Mouse (Mus musculus): Measurements from ENCODE around the gene Cib4. TPM values are rescaled to one million over a fixed set of nuclear protein-coding genes. Genes with fewer than 3 reads are reported as not detected.

Gene Cib4
- polyA plus RNA-seq, 1 experiment = not detected

- Histone ChIP-seq H3K4me1 (no peaks in the 10 kb centered on the region), H3K4me3 (replicated peaks) (no peak overlapping the region), H3K9me3 (no peaks in the 10 kb centered on the region), H3K36me3 (replicated peaks; ENCODE audit: low read length) (no peaks in the 10 kb centered on the region), H3K27me3 (replicated peaks) (peaks cover 27% of the 10 kb centered on the region)
- TF ChIP-seq GATA1 (IDR thresholded peaks at IDR 0.05; ENCODE audit: borderline replicate concordance, low read length) (no peak), FLI1 (IDR thresholded peaks at IDR 0.05; ENCODE audit: low read length) (no peak)
Measured at GRCm38 (mm10) chr5:30494606-30495005, 51.0 kb downstream of the Cib4 start.

DNA sequence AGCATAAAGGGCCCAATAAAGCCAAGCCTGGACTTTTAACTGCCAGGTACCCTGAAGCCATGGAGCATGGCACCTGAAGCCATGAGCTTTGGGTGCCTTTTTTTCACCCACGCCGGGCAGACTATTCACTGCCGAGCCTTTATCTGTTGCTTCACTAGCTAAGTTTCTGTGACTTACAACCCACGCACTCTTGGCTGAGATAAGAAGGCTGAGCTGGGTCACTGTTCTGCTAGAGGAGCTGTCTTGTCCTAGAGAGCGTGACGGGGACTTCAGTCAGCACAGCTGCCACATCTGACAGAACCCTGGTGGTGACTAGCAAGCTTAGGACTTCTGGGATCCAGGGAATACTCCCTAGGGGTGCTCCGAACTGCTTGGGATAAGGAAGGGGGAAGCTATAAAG is 51.9 kb downstream of the Cib4 start:
- TF ChIP-seq GATA1 (IDR thresholded peaks at IDR 0.05; ENCODE audit: borderline replicate concordance, low read length) (no peak), FLI1 (IDR thresholded peaks at IDR 0.05; ENCODE audit: low read length) (no peak)
- Histone ChIP-seq H3K27me3 (replicated peaks) (peaks cover 33% of the 10 kb centered on the region), H3K9me3 (no peaks in the 10 kb centered on the region), H3K36me3 (replicated peaks; ENCODE audit: low read length) (no peaks in the 10 kb centered on the region), H3K4me1 (no peaks in the 10 kb centered on the region), H3K4me3 (replicated peaks) (no peak overlapping the region)

GRCm38 (mm10) chr5:30490845-30491244 is 54.8 kb downstream of the Cib4 start:
- Histone ChIP-seq H3K4me1 (no peaks in the 10 kb centered on the region), H3K27me3 (replicated peaks) (peaks cover 38% of the 10 kb centered on the region), H3K9me3 (no peaks in the 10 kb centered on the region), H3K36me3 (replicated peaks; ENCODE audit: low read length) (no peaks in the 10 kb centered on the region), H3K4me3 (replicated peaks) (no peak overlapping the region)
- TF ChIP-seq GATA1 (IDR thresholded peaks at IDR 0.05; ENCODE audit: borderline replicate concordance, low read length) (no peak), FLI1 (IDR thresholded peaks at IDR 0.05; ENCODE audit: low read length) (no peak)

DNA sequence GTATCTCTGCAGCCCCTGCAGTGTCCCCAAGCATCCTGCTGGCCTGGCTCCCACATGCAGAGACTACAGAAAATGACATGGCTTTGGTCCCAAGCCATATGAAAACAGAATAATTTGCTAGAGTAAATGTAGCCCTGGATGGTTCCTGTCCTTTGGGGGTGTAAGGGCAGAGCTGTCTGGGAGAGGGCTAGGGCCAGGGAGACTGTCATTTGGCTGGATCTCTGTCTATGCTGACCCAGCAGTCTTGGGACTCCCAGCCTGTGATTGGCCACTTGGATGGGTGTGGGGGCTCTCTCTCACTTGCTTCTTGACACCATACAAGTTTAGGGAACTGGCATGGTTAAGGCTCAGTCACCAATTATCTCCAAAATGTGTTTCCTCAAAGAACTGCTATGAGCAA is 55.4 kb downstream of the Cib4 start:
- H3K4me1 ChIP-seq = no peaks in the 10 kb centered on the region
- H3K4me3 ChIP-seq (replicated peaks) = no peak overlapping the region
- H3K9me3 ChIP-seq = no peaks in the 10 kb centered on the region
- TF ChIP-seq FLI1 (IDR thresholded peaks at IDR 0.05; ENCODE audit: low read length) (no peak), GATA1 (IDR thresholded peaks at IDR 0.05; ENCODE audit: borderline replicate concordance, low read length) (no peak)
- peaks cover 39% of the 10 kb centered on the region for H3K27me3 ChIP-seq (replicated peaks)
- no peaks in the 10 kb centered on the region for H3K36me3 ChIP-seq (replicated peaks; ENCODE audit: low read length)

- peaks cover 6% of the 10 kb centered on the region for H3K4me1 ChIP-seq
- peaks cover 52% of the 10 kb centered on the region for H3K27me3 ChIP-seq (replicated peaks)
- H3K9me3 ChIP-seq = no peaks in the 10 kb centered on the region
- H3K36me3 ChIP-seq (replicated peaks; ENCODE audit: low read length) = no peaks in the 10 kb centered on the region
- no peak for TF ChIP-seq GATA1 (IDR thresholded peaks at IDR 0.05; ENCODE audit: borderline replicate concordance, low read length)
- no peak for TF ChIP-seq FLI1 (IDR thresholded peaks at IDR 0.05; ENCODE audit: low read length)
- no peak overlapping the region for H3K4me3 ChIP-seq (replicated peaks)
Measured at GRCm38 (mm10) chr5:30485136-30485535, 60.5 kb downstream of the Cib4 start.

GRCm38 (mm10) chr5:30484591-30484990 is 61.0 kb downstream of the Cib4 start:
- Histone ChIP-seq H3K4me1 (peaks cover 6% of the 10 kb centered on the region), H3K36me3 (replicated peaks; ENCODE audit: low read length) (no peaks in the 10 kb centered on the region), H3K9me3 (no peaks in the 10 kb centered on the region), H3K27me3 (replicated peaks) (peaks cover 54% of the 10 kb centered on the region), H3K4me3 (replicated peaks) (no peak overlapping the region)
- TF ChIP-seq GATA1 (IDR thresholded peaks at IDR 0.05; ENCODE audit: borderline replicate concordance, low read length) (no peak), FLI1 (IDR thresholded peaks at IDR 0.05; ENCODE audit: low read length) (no peak)

GRCm38 (mm10) chr5:30483533-30483932 is 62.1 kb downstream of the Cib4 start:
- Histone ChIP-seq H3K36me3 (replicated peaks; ENCODE audit: low read length) (no peaks in the 10 kb centered on the region), H3K4me1 (peaks cover 6% of the 10 kb centered on the region), H3K4me3 (replicated peaks) (no peak overlapping the region), H3K27me3 (replicated peaks) (peaks cover 53% of the 10 kb centered on the region), H3K9me3 (peaks cover 3% of the 10 kb centered on the region; the same call in 1 of the 2 replicates)
- TF ChIP-seq FLI1 (IDR thresholded peaks at IDR 0.05; ENCODE audit: low read length) (no peak), GATA1 (IDR thresholded peaks at IDR 0.05; ENCODE audit: borderline replicate concordance, low read length) (no peak)

DNA sequence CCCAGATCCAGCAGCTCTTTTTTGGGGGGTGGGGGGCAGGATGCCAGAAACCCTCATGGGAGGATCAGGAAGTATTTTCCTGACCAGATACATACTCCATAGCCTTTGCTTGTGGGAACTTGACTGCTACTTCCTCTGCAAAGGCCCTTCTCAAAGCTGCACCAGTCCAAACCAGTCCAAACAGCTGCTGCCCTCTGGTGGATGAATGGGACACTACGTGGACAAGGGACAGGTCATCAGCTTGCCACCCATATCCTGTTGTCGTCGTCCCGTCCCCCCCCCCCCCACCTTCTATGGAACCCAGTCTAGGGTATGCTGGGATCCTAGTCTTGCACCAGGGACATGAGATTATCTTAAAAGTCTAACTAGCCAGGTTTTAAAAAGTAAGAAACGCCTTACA is 63.3 kb downstream of the Cib4 start:
- H3K9me3 ChIP-seq = peaks cover 7% of the 10 kb centered on the region
- H3K36me3 ChIP-seq (replicated peaks; ENCODE audit: low read length) = no peaks in the 10 kb centered on the region
- no peak for TF ChIP-seq FLI1 (IDR thresholded peaks at IDR 0.05; ENCODE audit: low read length)
- no peak for TF ChIP-seq GATA1 (IDR thresholded peaks at IDR 0.05; ENCODE audit: borderline replicate concordance, low read length)
- H3K4me3 ChIP-seq (replicated peaks) = no peak overlapping the region
- peaks cover 6% of the 10 kb centered on the region for H3K4me1 ChIP-seq
- peaks cover 48% of the 10 kb centered on the region for H3K27me3 ChIP-seq (replicated peaks)

DNA sequence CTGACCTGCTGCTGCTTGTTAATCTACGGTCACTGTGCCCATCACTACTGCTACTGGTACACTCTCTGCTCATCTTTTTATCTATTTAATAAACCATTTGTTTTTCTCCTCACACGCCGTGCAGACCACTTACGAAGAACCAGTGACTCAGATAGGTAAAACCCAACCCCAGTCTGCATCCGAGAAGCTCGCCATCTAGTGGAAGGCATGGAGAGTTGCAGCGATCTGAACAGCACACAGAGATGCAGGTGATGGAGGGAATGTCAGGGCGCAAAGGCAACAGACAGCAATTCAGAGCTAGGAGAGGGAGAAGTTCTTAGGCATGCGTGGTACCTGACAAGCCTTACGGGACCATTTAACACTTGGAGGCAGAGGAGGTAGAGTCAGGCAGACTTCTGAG is 69.1 kb downstream of the Cib4 start:
- TF ChIP-seq FLI1 (IDR thresholded peaks at IDR 0.05; ENCODE audit: low read length) (no peak), GATA1 (IDR thresholded peaks at IDR 0.05; ENCODE audit: borderline replicate concordance, low read length) (no peak)
- Histone ChIP-seq H3K4me3 (replicated peaks) (no peak overlapping the region), H3K4me1 (no peaks in the 10 kb centered on the region; the same call in none of the 2 replicates), H3K36me3 (replicated peaks; ENCODE audit: low read length) (no peaks in the 10 kb centered on the region), H3K27me3 (replicated peaks) (peaks cover 44% of the 10 kb centered on the region), H3K9me3 (peaks cover 7% of the 10 kb centered on the region)

- H3K36me3 ChIP-seq (replicated peaks; ENCODE audit: low read length) = no peaks in the 10 kb centered on the region
- no peak overlapping the region for H3K4me3 ChIP-seq (replicated peaks)
- H3K27me3 ChIP-seq (replicated peaks) = peaks cover 47% of the 10 kb centered on the region
- H3K9me3 ChIP-seq = no peaks in the 10 kb centered on the region
- no peaks in the 10 kb centered on the region for H3K4me1 ChIP-seq
- no peak for TF ChIP-seq GATA1 (IDR thresholded peaks at IDR 0.05; ENCODE audit: borderline replicate concordance, low read length)
- no peak for TF ChIP-seq FLI1 (IDR thresholded peaks at IDR 0.05; ENCODE audit: low read length)
Measured at GRCm38 (mm10) chr5:30472148-30472547, 73.5 kb downstream of the Cib4 start.

GRCm38 (mm10) chr5:30470454-30470853 is 75.2 kb downstream of the Cib4 start:
- TF ChIP-seq GATA1 (IDR thresholded peaks at IDR 0.05; ENCODE audit: borderline replicate concordance, low read length) = no peak
- no peak for TF ChIP-seq FLI1 (IDR thresholded peaks at IDR 0.05; ENCODE audit: low read length)
- Histone ChIP-seq H3K27me3 (replicated peaks) (peaks cover 60% of the 10 kb centered on the region), H3K36me3 (replicated peaks; ENCODE audit: low read length) (no peaks in the 10 kb centered on the region), H3K9me3 (no peaks in the 10 kb centered on the region), H3K4me3 (replicated peaks) (no peak overlapping the region), H3K4me1 (no peaks in the 10 kb centered on the region)

All from megakaryocyte, embryonic 14.5 days (primary cell).